11 mouse cellular contexts compared by ENCODE assay signal in the genomic region with DNA sequence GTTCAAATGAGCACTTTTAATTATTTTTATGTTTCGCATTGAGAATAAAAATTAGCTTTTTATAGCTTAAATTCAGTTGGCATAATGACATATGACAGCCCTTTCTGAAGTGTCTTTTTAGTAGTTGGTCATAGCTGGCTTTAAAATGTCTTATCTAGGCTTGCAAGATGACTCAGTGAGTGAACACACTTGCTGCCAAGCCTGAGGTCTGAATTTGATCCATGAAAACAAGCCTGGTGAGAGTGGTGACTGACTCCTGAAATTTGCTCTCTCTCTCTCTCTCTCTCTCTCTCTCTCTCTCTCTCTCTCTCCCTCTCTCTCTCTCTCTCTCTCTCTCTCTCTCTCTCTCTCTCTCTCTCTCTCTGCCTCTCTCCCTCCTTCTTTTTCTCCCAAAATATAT.
"Had no signal": no experiment of that assay in that cellular context is flagged by ENCODE, and none has a peak within 500 bp of the region (broad histone marks: within the 10 kb centered on the region; RNA-seq: fewer than 3 reads in every experiment).

No protein-coding gene starts in this region.

- ATAC-seq: midbrain, embryonic 15.5 days had no signal

- DNase-seq: kidney, postnatal 25 days; layer of hippocampus, adult 9-11 months; liver, embryonic 13.5 days; lung, adult 2 months; right cerebral cortex, adult 18-20 months; right cerebral cortex, postnatal 14 days; right cerebral cortex, postnatal 4 days; thymus, adult 2 months; thymus, postnatal 14 days; thymus, postnatal 4 days had no signal
